Mouse (Mus musculus): ENCODE measurements around the gene Csk. TPM values are rescaled to one million over a fixed set of nuclear protein-coding genes. Genes with fewer than 3 reads are reported as not detected.

The Csk gene
- total RNA-seq, 2 experiments from 2014 or later: 7.1 to 14.0 TPM

DNA sequence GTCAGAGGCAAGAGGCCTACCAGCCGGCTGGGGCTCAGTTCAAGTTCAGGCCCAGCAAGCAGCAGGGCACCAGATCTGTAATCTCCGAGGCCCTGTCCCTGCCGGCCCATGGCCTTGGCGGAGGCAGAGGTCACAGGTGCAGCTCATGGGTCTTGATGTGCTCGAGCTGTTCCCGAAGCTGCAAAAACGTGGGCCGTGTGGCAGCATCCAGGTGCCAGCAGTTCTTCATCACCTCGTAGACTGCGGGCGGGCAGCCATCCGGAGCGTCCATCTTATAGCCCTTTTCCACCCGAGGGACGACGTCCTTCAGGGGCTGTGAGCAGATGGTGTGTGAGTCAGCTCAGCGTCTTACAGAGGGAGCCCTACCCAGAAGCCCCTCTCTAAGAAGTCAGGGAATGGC lies 26.2 kb downstream of the Csk start:
- no peak overlapping the region for H3K27ac ChIP-seq
- no peak overlapping the region for H3K4me3 ChIP-seq
- DNase-seq: no peak
- no peak for TF ChIP-seq CTCF (IDR thresholded peaks at IDR 0.05)
- intact Hi-C loops (cut with DNase I): no loop called here

DNA sequence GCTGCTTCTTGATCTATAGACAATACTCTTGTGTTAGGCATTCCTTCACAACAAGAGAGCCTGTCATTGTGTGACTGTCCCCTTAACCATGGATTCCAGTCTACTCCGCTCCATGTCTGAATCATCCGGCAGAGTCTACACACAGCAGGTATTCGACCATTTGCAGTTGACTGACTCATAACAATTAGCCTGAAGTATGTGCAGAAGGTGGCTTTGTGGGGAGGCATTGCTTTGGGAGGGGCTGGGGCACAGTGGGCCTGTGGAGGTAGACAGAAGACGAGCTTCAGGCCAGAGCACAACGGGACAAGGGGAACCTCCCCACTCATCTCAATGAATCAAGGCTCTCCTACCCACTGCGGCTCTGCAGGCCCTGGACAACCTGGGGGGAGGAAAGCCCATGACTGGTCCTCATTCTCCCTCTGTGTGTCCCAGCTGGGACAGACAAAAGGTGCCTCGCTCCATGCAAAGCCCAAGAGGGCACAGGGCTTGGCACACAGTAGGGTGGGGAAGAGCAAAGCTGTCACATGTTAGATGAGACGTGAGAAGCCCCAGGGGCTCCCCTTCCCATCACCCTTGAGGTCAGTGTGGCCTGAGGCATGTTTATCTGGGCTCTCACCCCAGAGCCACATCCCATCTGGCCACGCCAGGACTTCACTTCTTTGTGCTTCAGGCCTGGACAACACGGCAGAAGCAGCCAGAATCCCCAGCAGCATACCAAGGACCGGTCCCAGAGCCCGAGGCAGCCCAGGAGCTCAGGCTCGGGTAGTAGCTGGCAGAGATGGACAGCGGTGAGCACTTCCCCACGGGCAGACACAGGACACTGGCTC lies 27.5 kb downstream of the Csk start:
- no peak for TF ChIP-seq CTCF (IDR thresholded peaks at IDR 0.05)
- no peak for DNase-seq
- H3K4me3 ChIP-seq: no peak overlapping the region
- H3K27ac ChIP-seq: no peak overlapping the region
- intact Hi-C loops (cut with DNase I): no loop called here

DNA sequence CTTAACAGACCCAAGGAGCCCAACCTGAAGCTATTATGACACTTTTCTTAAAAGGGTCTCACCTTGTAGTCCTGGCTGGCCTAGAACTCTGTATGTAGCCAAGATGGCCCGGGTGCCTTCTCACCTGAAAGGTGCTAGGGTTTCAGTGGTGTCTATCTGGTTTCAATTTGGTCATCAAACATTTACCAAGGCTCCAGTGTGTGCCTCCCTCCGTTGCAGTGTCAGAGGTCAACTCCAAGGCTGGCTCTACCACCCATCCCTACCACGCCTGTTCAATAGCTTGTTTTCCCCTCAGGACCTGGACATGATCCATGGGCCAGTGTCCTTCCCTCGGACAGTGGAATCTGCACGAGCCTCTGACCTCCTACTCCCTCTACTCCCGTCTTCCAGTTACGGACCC lies 29.1 kb downstream of the Csk start:
- no peak for DNase-seq
- no peak for TF ChIP-seq CTCF (IDR thresholded peaks at IDR 0.05)
- intact Hi-C loops (cut with DNase I): no loop called here
- H3K4me3 ChIP-seq: no peak overlapping the region
- no peak overlapping the region for H3K27ac ChIP-seq

DNA sequence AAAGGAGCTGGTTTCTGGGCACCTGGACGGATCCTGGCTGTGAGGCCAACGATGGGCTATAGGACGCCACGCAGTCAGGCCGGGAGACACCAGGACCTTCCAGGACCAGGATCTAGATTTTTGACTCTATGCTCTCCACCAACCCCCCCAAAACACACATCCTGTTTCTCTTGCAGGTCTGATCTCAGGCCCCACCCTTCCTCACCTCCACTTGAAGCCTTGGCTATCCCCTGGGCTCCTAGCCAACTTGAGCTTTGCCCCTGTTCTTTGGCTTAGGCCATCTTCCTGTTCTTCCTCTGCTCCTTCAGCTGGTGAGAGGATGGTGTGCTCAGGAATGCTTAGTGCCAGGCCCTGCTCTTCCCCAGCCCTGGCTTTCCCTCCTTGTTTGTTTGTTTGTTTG lies 32.8 kb downstream of the Csk start, which contains the start of gene Lman1l:
TSS of gene Lman1l (minus strand) at position 101 of the 400 bp plus-strand sequence.
- DNase-seq: no peak
- intact Hi-C loops (cut with DNase I): no loop called here
- TF ChIP-seq CTCF (IDR thresholded peaks at IDR 0.05): no peak
- Histone ChIP-seq H3K27ac (no peak within 1 kb of the TSS), H3K4me3 (no peak within 1 kb of the TSS)

DNA sequence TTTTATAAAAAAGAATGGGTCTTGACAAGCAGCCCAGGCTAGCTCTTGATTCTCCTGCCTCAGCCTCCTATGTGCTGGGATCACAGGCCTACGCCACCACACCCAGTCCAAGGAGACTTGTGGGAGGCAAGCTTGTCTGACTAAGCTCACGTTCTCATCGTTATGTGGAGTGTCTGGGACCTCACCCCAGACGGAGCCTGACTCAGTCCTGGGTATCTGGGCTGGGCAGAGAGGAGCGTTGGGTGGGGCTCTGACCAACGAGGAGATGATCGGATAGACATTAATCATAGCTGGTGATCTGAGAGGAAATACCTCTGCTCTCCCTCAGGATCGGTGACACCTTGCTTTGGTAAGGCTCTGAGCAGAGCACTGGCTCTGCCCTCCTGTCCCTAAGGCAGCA lies 34.6 kb downstream of the Csk start:
- TF ChIP-seq CTCF (IDR thresholded peaks at IDR 0.05): no peak
- DNase-seq: no peak
- no peak overlapping the region for H3K4me3 ChIP-seq
- intact Hi-C loops (cut with DNase I): no loop called here
- H3K27ac ChIP-seq: no peak overlapping the region

DNA sequence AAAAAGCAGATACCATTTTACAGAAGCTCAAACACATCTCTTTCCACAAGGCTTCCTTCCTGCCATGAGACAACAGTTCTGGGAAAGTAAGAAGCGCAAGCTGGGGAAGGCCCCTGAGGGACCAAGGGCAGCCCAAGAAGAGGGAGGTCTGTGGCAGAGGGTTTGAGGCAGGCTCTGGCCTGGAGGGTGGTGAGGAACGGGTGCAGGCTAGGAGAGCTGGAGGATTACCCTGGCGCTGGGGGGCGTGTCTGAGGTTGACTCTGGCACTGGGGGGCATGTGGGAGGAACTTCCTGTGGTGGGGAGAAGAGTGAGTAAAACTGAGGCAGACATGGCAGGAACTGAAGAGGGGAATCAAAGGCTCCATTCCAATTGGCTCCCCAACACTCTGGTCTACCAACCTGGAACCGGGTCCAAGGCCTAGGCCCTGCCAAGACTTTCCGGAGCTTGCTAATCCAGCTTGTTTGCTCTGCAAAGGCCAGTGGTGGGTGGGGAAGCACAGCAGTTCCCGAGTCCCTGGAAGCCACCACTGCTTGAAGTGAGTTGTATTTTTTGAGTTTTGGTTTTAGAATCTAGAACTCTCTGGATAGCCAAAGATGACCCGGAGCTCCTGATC lies 35.8 kb downstream of the Csk start:
- intact Hi-C loops (cut with DNase I): no loop called here
- DNase-seq: no peak
- Histone ChIP-seq H3K4me3 (no peak overlapping the region), H3K27ac (no peak overlapping the region)
- no peak for TF ChIP-seq CTCF (IDR thresholded peaks at IDR 0.05)

DNA sequence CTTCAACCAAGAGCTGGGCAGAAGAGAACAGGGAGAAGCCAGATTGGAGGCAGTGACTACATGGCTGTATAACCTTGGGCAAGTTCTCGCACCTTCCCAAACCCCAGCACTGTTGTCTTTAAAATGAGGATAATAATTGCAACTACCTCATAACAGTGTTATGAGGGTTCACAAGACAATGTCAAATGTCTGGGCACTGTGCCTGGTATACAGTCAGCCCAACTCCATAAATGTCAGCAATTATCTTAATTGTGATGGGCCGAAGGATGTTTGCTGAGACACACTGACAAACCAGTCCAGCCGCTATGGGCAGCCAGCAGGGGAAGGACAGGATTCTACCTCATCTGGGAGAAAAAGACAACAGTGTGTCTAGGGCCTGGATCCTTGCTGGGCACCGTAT lies 38.6 kb downstream of the Csk start:
- no peak overlapping the region for H3K27ac ChIP-seq
- intact Hi-C loops (cut with DNase I): no loop called here
- no peak for DNase-seq

DNA sequence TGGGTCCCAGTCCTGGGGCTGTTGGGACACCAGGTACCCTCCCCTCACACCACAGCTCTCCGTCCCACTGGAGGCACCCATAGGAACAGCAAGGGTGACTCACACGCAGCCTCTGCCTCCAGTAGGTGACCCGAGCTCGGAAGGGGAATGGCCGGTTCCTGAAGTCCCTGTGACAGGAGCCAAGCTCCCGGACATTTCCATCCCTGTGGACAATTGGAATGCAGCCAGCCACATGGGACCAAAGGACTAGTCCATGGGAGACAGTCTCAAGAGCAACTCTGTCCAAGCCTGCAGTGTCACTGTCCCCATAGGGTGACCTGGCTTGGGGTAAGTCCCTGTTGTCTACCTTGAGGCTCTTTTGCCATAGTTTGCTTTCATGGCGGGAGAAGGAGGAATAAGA lies 39.5 kb downstream of the Csk start:
- no peak for DNase-seq

More for the DNA sequence above, 38.6 kb downstream of the Csk start:
- H3K4me3 ChIP-seq: no peak overlapping the region
- TF ChIP-seq CTCF (IDR thresholded peaks at IDR 0.05): no peak

DNA sequence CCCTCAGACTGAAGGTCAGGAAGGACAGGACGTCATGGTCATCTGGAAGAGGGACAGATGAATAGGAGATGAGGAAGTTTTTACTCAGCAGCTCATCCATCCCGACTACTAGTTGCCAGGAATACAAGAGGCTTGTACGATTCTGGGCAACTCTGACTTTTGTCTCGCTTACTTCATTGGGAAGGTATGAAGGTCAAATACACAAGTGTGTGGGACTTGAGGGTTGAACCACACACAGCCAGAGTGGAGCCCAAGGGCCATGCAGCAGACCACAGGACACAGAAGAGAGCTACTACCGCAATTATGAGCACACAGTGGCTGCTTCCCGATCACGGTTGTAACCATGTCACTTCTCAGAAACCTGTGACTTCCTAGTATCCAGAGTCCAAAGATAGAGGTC lies 40.8 kb downstream of the Csk start:
- Histone ChIP-seq H3K27ac (no peak overlapping the region), H3K4me3 (no peak overlapping the region)
- no peak for TF ChIP-seq CTCF (IDR thresholded peaks at IDR 0.05)
- intact Hi-C loops (cut with DNase I): no loop called here
- no peak for DNase-seq

More for the DNA sequence above, 39.5 kb downstream of the Csk start:
- Histone ChIP-seq H3K4me3 (no peak overlapping the region), H3K27ac (no peak overlapping the region)
- intact Hi-C loops (cut with DNase I): no loop called here
- no peak for TF ChIP-seq CTCF (IDR thresholded peaks at IDR 0.05)

DNA sequence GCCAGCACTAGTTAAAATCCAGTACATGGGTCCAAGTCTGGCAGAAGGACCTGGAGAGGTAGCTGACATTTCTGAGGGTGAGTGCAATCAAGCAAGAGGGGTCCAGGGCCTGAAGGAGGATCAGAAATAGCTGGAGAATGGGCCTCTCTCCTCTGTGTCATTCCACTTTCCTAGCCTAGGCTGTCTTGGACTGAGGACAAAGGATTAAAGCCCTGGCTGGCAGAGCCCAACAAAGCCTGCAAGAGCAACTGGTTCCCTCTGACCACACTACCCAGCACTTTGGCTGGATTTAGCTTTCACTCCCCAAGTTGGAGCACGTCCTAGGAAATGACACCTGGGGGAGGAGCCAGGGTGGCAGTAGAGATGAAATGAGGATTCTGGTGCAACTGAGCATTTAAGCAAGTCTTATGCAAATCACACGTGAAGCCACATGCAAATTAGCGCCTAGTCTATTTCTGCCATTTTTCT lies 43.0 kb downstream of the Csk start:
- TF ChIP-seq CTCF (IDR thresholded peaks at IDR 0.05): no peak
- intact Hi-C loops (cut with DNase I): no loop called here
- no peak overlapping the region for H3K4me3 ChIP-seq
- DNase-seq: no peak
- no peak overlapping the region for H3K27ac ChIP-seq

DNA sequence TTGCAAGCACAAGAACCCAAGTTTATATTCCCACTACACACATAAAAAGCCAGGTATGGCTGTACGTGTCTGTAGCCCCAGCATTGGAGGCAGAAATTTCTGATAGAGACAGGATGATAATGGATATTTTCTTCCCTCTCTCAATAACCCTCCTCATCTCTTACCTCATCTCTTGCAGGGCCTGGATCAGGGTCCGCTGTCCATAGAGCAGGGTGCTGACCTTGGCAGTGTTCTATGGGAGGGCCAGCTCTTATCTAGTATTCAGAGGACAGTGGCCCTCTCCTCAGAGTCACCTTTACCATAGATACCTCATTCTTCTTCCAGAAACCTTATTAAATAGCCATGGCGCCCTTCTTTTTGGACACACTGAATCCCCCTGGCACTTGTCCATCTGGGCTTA lies 43.6 kb downstream of the Csk start:
- intact Hi-C loops (cut with DNase I): no loop called here
- no peak for DNase-seq
- no peak overlapping the region for H3K4me3 ChIP-seq
- no peak overlapping the region for H3K27ac ChIP-seq
- TF ChIP-seq CTCF (IDR thresholded peaks at IDR 0.05): no peak

DNA sequence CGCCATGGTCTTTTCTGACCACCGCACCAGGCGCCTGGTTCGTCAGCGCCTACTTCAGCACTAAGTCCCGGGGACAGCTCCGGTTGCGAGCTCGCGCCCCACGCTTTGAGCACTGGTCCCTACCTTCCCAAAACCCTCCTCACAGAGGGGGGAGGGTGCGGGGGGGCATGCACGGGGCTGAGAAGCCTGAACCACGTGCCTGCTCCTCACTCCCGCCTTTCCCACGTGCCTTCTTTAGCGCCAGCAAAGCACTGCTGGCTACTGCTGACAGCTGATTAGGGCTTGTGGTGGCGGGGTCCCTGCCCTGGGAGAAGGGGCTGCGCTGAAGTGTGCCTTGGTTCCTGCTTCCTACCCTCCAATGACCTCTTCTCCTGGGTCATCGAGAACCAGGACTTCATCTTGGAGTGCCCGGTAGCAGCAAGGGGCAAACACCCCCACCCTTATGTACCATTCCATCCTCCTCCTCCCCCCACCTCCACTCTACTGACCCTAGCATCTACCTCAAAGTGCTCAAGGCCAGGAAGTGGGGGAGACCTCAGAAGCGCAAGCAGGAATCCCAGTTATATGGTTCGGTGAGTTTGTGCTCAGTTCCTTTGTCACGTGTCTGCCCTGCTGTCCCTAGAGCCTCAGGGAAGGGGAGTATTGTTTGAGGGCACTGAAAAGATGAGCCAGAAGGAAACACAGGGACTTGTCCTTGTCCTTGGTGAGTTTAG lies 47.1 kb downstream of the Csk start, which contains the start of gene Cplx3:
TSS of gene Cplx3 (minus strand) at position 143 of the 713 bp plus-strand sequence.
- DNase-seq: peak; percentile 50
- intact Hi-C loops (cut with DNase I): no loop called here
- TF ChIP-seq CTCF (IDR thresholded peaks at IDR 0.05): no peak
- Histone ChIP-seq H3K4me3 (no peak within 1 kb of the TSS), H3K27ac (no peak within 1 kb of the TSS)

DNA sequence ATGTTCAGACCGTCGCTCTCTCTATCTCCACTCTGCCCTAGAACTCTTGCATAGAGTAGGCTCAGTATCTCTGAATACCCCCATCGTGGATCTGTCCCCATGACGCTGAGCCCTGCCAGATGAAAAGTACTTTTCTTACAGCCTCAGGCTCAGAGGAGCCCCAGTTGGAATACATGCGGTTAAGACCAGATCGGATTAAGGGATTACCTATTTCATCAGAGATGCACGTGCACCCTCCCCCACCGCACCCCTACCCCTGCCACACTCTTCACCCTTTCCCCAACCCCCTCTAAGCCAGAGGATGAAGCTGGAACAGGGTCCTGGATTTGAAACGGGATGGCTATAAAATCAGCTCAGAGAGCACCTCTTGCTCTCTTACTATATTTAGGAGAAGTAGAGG lies 47.9 kb downstream of the Csk start:
- no peak overlapping the region for H3K27ac ChIP-seq
- H3K4me3 ChIP-seq: no peak overlapping the region
- TF ChIP-seq CTCF (IDR thresholded peaks at IDR 0.05): no peak
- no peak for DNase-seq
- intact Hi-C loops (cut with DNase I): no loop called here

Data from gastrocnemius, adult 2 months (tissue).